Mouse (Mus musculus) midbrain, postnatal 0 days (tissue): ENCODE data around the gene Gm4952. TPM values are rescaled to one million over a fixed set of nuclear protein-coding genes. Genes with fewer than 3 reads are reported as not detected.

Experiments used
- ATAC-seq: fragments of 200-750 bp; cut with Nextera tagmentation; 2 replicates; pipeline ENCODE4 v1.8.0; 2017; ENCODE audit warnings: moderate number of reproducible peaks, mild to moderate bottlenecking, moderate TSS enrichment, moderate library complexity; ENCODE audit not compliant: low FRiP score
- DNase-seq: peaks from one replicate; pipeline ENCODE4 v3.0.0-alpha.2; 2015; ENCODE audit warnings: low spot score
- H3K27ac ChIP-seq: fragments of 300-500 bp; sonication (generic); 2 replicates; pipeline ENCODE4 v1.5.1; 2014; ENCODE audit warnings: low read depth, mild to moderate bottlenecking, low read length, mixed read lengths
- H3K27me3 ChIP-seq: fragments of 300-500 bp; sonication (generic); 2 replicates; pipeline ENCODE4 v1.6.1; 2014; ENCODE audit warnings: low read length, control low read depth, mixed read lengths; ENCODE audit not compliant: insufficient read depth
- H3K36me3 ChIP-seq: fragments of 300-500 bp; sonication (generic); 2 replicates; pipeline ENCODE4 v1.6.1; 2014; ENCODE audit warnings: low read length, control low read depth, mixed read lengths; ENCODE audit not compliant: insufficient read depth
- H3K4me1 ChIP-seq: fragments of 300-500 bp; sonication (generic); 2 replicates; pipeline ENCODE4 v1.6.1; 2014; ENCODE audit warnings: mild to moderate bottlenecking, control low read depth, antibody characterized with exemption, low read length, mixed read lengths; ENCODE audit not compliant: insufficient read depth
- H3K4me2 ChIP-seq: fragments of 300-500 bp; sonication (generic); 2 replicates; pipeline ENCODE4 v1.6.1; 2014; ENCODE audit warnings: low read depth, mild to moderate bottlenecking, low read length, mixed read lengths; ENCODE audit not compliant: poor library complexity, severe bottlenecking
- H3K4me3 ChIP-seq: fragments of 300-500 bp; sonication (generic); 2 replicates; pipeline ENCODE4 v1.5.1; 2014; ENCODE audit warnings: low read depth, mild to moderate bottlenecking, low read length, moderate library complexity
- H3K9ac ChIP-seq: fragments of 300-500 bp; sonication (generic); replicated peaks from 2 replicates; pipeline ENCODE4 v1.6.1; 2014; ENCODE audit warnings: mild to moderate bottlenecking, low read length, moderate library complexity, mixed read lengths; ENCODE audit not compliant: poor library complexity, severe bottlenecking
- H3K9me3 ChIP-seq: fragments of 300-500 bp; sonication (generic); 2 replicates; pipeline ENCODE4 v1.6.1; 2016; ENCODE audit warnings: low read length, control low read depth
- CTCF ChIP-seq: IDR thresholded peaks from 2 replicates; pipeline ENCODE4 v1.5.1; 2016; ENCODE audit warnings: antibody characterized with exemption, mild to moderate bottlenecking
- WGBS: fragments of 180-500 bp; shearing (Covaris S2); extraction: QIAGEN DNeasy Blood & Tissue Kit; methylation state at CpG from one replicate; pipeline ENCODE4 v1.1.7; 2014; 5-methylcytosine and 5-hydroxymethylcytosine counted together
- polyA plus RNA-seq: library from polyadenylated mRNA; unstranded; fragments of >200 nt; fragmentation: Nextera tagmentation; extraction: Ambion mirVana; gene quantifications from 2 replicates; pipeline ENCODE4 v1.2.1, GENCODE M21; 2015
- total RNA-seq: library from RNA; depleted of rRNA; stranded (reverse); fragments of >200 nt; gene quantifications from 2 replicates; pipeline ENCODE4 v1.2.3, GENCODE M21; 2014; rRNA removed

The Gm4952 gene
- total RNA-seq, result 0.16 and 2.5 TPM in 2 replicates
- 0.28 and 0.52 TPM in 2 replicates for polyA plus RNA-seq

- H3K4me1 ChIP-seq, result peaks cover 3% of the 10 kb centered on the region; the same call in 1 of the 2 replicates
- WGBS, result 66% methylated on average over 1 of the region's 1 CpGs
- no peak for TF ChIP-seq CTCF
- H3K9me3 ChIP-seq, result no peaks in the 10 kb centered on the region
- H3K27ac ChIP-seq, result no peak within 1 kb of the TSS
- H3K36me3 ChIP-seq, result no peaks in the 10 kb centered on the region
- H3K27me3 ChIP-seq, result no peaks in the 10 kb centered on the region
- ATAC-seq (no peak), DNase-seq (no peak)
- H3K4me2 ChIP-seq, result no peak within 1 kb of the TSS
- H3K9ac ChIP-seq, result no peak within 1 kb of the TSS
- H3K4me3 ChIP-seq, result no peak within 1 kb of the TSS
Observed at GRCm38 (mm10) chr19:12599674-12600073, at the start of gene Gm4952. Gene Gm4952, plus strand, starts transcription at chr19:12599974.

DNA sequence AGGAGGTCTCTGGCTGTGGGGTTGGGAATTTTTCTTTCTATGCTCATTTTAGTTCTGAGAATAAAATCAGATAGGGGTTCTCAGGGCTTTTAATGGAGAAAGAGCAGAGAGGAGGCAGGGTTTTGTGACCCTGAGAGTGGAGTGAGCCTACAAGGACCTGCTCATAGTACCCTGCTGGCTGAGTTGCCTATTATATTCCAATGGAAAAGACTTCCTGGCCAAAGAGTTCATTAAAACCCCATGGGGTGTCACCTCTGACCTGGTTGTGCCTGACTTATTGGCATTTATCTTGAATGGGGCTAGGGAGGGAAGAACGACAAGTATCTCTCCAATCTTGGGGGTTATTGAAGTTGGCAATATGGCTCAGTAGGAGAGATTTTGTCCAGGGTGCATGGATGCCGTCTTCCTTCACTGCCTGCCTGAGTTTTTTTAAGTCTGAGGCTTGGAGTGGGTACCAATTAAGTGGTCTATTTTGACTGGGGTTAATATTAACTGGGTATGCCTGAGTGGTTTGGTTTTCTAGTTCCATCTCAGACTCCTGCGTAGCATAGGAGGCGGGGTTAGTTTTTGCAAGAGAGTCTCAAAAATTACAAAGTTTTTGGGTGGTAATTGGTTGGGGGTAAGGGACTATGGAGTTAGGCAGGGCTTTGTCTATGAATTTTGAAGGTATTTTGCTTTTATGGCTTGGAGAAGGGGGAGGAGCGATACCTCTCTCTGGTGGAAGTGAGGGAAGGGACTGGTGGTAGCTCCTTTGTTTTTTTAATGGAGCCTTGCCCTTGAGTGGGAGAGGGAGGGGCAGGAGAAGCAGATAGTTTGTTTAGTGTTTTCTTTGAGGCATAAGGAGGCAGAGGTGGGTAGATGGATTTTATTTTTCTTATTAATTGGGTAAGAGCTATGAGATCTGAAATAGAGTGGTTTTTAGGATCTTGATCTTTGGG is 49.5 kb upstream of the Gm4952 start:
- Histone ChIP-seq H3K4me3 (no peak overlapping the region), H3K4me1 (no peaks in the 10 kb centered on the region), H3K27me3 (no peaks in the 10 kb centered on the region), H3K9me3 (no peaks in the 10 kb centered on the region), H3K36me3 (no peaks in the 10 kb centered on the region), H3K9ac (no peak overlapping the region), H3K27ac (no peak overlapping the region), H3K4me2 (no peak overlapping the region)
- 73% methylated on average over 5 of the region's 5 CpGs for WGBS
- no peak for ATAC-seq
- DNase-seq, result no peak
- TF ChIP-seq CTCF, result no peak

DNA sequence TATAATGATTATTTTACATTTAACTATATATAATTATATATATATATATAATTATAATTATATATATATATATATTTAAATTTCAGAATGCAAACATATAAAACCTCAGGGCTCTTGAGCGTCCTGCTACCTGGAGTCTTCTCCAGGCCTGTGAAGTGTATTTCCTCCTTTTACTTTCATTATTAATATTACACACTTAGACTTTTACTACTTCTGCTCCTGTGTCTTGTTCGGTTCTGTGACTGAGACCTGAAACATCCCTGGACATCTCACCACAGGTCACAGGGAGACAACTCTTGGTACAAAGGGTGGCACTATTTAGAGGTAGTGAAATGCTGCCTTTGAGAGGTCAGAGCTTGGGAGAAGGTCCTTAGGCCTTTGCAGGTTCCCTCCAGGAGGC is 43.5 kb upstream of the Gm4952 start:
- Histone ChIP-seq H3K4me2 (no peak overlapping the region), H3K9me3 (no peaks in the 10 kb centered on the region), H3K27me3 (no peaks in the 10 kb centered on the region), H3K9ac (no peak overlapping the region), H3K4me3 (no peak overlapping the region), H3K36me3 (no peaks in the 10 kb centered on the region), H3K4me1 (no peaks in the 10 kb centered on the region), H3K27ac (no peak overlapping the region)
- ATAC-seq (no peak), DNase-seq (no peak)
- 93% methylated on average over 2 of the region's 2 CpGs for WGBS
- TF ChIP-seq CTCF, result no peak

DNA sequence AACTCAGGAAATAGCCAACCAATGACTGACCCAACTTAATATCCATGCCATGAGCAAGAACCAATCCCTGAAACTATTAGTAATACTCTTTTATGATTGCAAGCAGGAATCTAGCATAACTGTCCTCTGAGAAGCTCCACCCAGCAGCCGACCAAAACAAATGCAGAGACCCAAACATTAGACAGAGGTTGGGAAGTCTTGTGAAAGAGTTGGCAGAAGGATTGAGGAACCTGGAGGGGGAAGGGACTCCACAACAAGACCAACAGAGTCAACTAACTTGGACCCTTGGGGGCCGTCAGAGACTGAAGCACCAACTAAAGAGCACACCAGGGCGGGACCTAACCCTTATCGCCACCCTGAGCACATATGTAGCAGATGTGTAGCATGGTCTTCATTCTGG is 41.6 kb upstream of the Gm4952 start:
- no peak overlapping the region for H3K27ac ChIP-seq
- DNase-seq, result no peak
- no peak for ATAC-seq
- H3K9me3 ChIP-seq, result no peaks in the 10 kb centered on the region
- no peak overlapping the region for H3K4me2 ChIP-seq
- no peak overlapping the region for H3K4me3 ChIP-seq
- no peak overlapping the region for H3K9ac ChIP-seq
- no peaks in the 10 kb centered on the region for H3K36me3 ChIP-seq
- TF ChIP-seq CTCF, result no peak
- no peaks in the 10 kb centered on the region for H3K27me3 ChIP-seq
- WGBS, result 83% methylated on average over 4 of the region's 4 CpGs
- no peaks in the 10 kb centered on the region for H3K4me1 ChIP-seq

DNA sequence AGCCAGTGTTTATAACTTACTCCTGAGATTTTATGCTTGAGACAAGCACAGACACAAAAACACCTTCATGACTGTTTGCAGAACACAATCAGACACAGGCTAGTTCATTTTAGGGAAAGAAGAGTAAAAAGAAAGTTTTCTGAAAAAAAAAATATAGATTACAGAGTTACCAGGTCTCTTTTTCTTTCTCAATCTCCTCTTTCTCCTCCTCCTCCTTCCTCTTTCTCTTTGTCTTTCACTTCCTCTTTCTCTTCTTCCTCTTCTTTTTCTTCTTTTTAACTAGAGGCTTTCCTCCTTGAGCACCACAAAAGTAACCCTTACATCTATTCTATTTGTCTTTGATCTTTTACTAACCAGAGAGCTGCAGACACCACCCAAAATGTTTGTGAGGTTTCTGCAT is 35.6 kb upstream of the Gm4952 start:
- no peak overlapping the region for H3K9ac ChIP-seq
- ATAC-seq, result no peak
- no peaks in the 10 kb centered on the region for H3K27me3 ChIP-seq
- TF ChIP-seq CTCF, result no peak
- H3K4me1 ChIP-seq, result no peaks in the 10 kb centered on the region
- no peaks in the 10 kb centered on the region for H3K9me3 ChIP-seq
- H3K4me2 ChIP-seq, result no peak overlapping the region
- no peaks in the 10 kb centered on the region for H3K36me3 ChIP-seq
- no peak overlapping the region for H3K4me3 ChIP-seq
- DNase-seq, result no peak
- H3K27ac ChIP-seq, result no peak overlapping the region

DNA sequence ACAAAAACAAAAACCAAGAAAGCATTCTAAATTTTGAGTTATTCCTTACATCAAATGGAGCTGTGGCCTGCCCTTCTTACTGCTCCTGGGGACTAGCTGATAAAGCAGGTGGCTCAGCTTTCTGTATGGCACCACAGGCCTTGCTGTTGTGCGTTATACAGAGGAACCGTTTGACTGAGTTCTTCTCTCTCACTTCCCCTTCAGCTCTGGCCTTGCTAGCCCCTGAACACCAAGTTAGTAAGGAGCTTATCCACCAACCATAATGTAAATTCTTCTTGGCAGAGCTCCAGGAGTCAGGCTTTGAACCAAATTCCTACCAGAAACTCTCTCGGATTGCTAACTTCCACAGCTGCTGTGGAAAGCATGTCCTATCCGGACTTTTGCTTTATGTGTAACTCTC is 32.8 kb upstream of the Gm4952 start:
- 42% methylated on average over 4 of the region's 4 CpGs for WGBS
- Histone ChIP-seq H3K4me2 (no peak overlapping the region), H3K36me3 (no peaks in the 10 kb centered on the region), H3K9me3 (no peaks in the 10 kb centered on the region), H3K4me1 (no peaks in the 10 kb centered on the region), H3K27ac (no peak overlapping the region), H3K4me3 (no peak overlapping the region), H3K9ac (no peak overlapping the region), H3K27me3 (no peaks in the 10 kb centered on the region)
- DNase-seq, result peak; percentile 16
- no peak for ATAC-seq
- TF ChIP-seq CTCF, result no peak
